Mouse (Mus musculus) cerebellum, adult (tissue): Measurements from ENCODE around the gene Cdk14.

Experiments
- ATAC-seq: cut with Nextera tagmentation; 2 replicates; pipeline ENCODE4 v1.9.2; 2017; ENCODE audit warnings: mild to moderate bottlenecking, moderate library complexity, mixed read lengths; ENCODE audit not compliant: insufficient number of reproducible peaks, low FRiP score, low TSS enrichment

The Cdk14 gene

GRCm38 (mm10) chr5:4877131-4877631, 542.9 kb downstream of the Cdk14 start:
- ATAC-seq = no peak; the same call in 1 of the 2 replicates

- no peak for ATAC-seq
Observed at GRCm38 (mm10) chr5:4876653-4877091, 543.4 kb downstream of the Cdk14 start.

GRCm38 (mm10) chr5:4870041-4870726, 549.9 kb downstream of the Cdk14 start:
- no peak for ATAC-seq

GRCm38 (mm10) chr5:4868563-4869120, 551.5 kb downstream of the Cdk14 start:
- no peak for ATAC-seq

- no peak for ATAC-seq
Observed at GRCm38 (mm10) chr5:4867849-4868562, 552.1 kb downstream of the Cdk14 start.

GRCm38 (mm10) chr5:4866945-4867344, 553.2 kb downstream of the Cdk14 start:
- no peak for ATAC-seq

GRCm38 (mm10) chr5:4866099-4866498, 554.0 kb downstream of the Cdk14 start:
- no peak for ATAC-seq

GRCm38 (mm10) chr5:4861592-4861991, 558.5 kb downstream of the Cdk14 start:
- no peak for ATAC-seq

- no peak for ATAC-seq
Observed at GRCm38 (mm10) chr5:4861141-4861540, 559.0 kb downstream of the Cdk14 start.

GRCm38 (mm10) chr5:4858032-4858641, 562.0 kb downstream of the Cdk14 start:
- ATAC-seq = no peak

GRCm38 (mm10) chr5:4853503-4853902, 566.6 kb downstream of the Cdk14 start:
- ATAC-seq = no peak

- ATAC-seq = no peak
Observed at GRCm38 (mm10) chr5:4852711-4853320, 567.3 kb downstream of the Cdk14 start.

- ATAC-seq = no peak
Observed at GRCm38 (mm10) chr5:4851934-4852710, 568.0 kb downstream of the Cdk14 start.

- no peak for ATAC-seq
Observed at GRCm38 (mm10) chr5:4851245-4851933, 568.7 kb downstream of the Cdk14 start.

GRCm38 (mm10) chr5:4834819-4835480, 585.2 kb downstream of the Cdk14 start:
- no peak for ATAC-seq

GRCm38 (mm10) chr5:4833940-4834339, 586.2 kb downstream of the Cdk14 start:
- no peak for ATAC-seq

- ATAC-seq = no peak
Observed at GRCm38 (mm10) chr5:4826886-4827285, 593.2 kb downstream of the Cdk14 start.

- no peak for ATAC-seq
Observed at GRCm38 (mm10) chr5:4825951-4826350, 594.2 kb downstream of the Cdk14 start.

GRCm38 (mm10) chr5:4825076-4825475, 595.0 kb downstream of the Cdk14 start:
- peak; percentile 6; the same call in 1 of the 2 replicates for ATAC-seq
